Mouse (Mus musculus) midbrain, embryonic 15.5 days (tissue): Measurements from ENCODE around the gene Iars. TPM values are rescaled to one million over a fixed set of nuclear protein-coding genes. Genes with fewer than 3 reads are reported as not detected.

Source experiments
- ATAC-seq: fragments of 200-750 bp; cut with Nextera tagmentation; replicated peaks from 2 replicates; pipeline ENCODE4 v1.8.0; 2017; ENCODE audit warnings: moderate TSS enrichment
- H3K27ac ChIP-seq: fragments of 300-500 bp; sonication (generic); 2 replicates; pipeline ENCODE4 v1.5.1; 2015; ENCODE audit warnings: mild to moderate bottlenecking, inconsistent platforms
- H3K27me3 ChIP-seq: fragments of 300-500 bp; sonication (generic); replicated peaks from 2 replicates; pipeline ENCODE4 v1.6.1; 2015; ENCODE audit warnings: inconsistent platforms
- H3K36me3 ChIP-seq: fragments of 300-500 bp; sonication (generic); replicated peaks from 2 replicates; pipeline ENCODE4 v1.6.1; 2015; ENCODE audit warnings: inconsistent platforms
- H3K4me1 ChIP-seq: fragments of 300-500 bp; sonication (generic); 2 replicates; pipeline ENCODE4 v1.6.1; 2015; ENCODE audit warnings: inconsistent platforms
- H3K4me2 ChIP-seq: fragments of 300-500 bp; sonication (generic); 2 replicates; pipeline ENCODE4 v1.6.1; 2015; ENCODE audit warnings: inconsistent platforms, mild to moderate bottlenecking, moderate library complexity
- H3K4me3 ChIP-seq: fragments of 300-500 bp; sonication (generic); 2 replicates; pipeline ENCODE4 v1.5.1; 2015; ENCODE audit warnings: mild to moderate bottlenecking, inconsistent platforms
- H3K9ac ChIP-seq: fragments of 300-500 bp; sonication (generic); 2 replicates; pipeline ENCODE4 v1.6.1; 2015; ENCODE audit warnings: mild to moderate bottlenecking, inconsistent platforms
- H3K9me3 ChIP-seq: fragments of 300-500 bp; sonication (generic); 2 replicates; pipeline ENCODE4 v1.6.1; 2016; ENCODE audit warnings: inconsistent platforms
- WGBS: fragments of 180-500 bp; shearing (Covaris S2); methylation state at CpG from one replicate; pipeline ENCODE4 v1.1.7; 2015; ENCODE audit warnings: mixed read lengths; 5-methylcytosine and 5-hydroxymethylcytosine counted together
- polyA plus RNA-seq: library from polyadenylated mRNA; unstranded; fragments of >200 nt; fragmentation: Nextera tagmentation; extraction: Ambion mirVana; gene quantifications from 2 replicates; pipeline ENCODE4 v1.2.1, GENCODE M21; 2015

The Iars gene
- polyA plus RNA-seq, 1 experiment from 2014 or later: 50.4 TPM

DNA sequence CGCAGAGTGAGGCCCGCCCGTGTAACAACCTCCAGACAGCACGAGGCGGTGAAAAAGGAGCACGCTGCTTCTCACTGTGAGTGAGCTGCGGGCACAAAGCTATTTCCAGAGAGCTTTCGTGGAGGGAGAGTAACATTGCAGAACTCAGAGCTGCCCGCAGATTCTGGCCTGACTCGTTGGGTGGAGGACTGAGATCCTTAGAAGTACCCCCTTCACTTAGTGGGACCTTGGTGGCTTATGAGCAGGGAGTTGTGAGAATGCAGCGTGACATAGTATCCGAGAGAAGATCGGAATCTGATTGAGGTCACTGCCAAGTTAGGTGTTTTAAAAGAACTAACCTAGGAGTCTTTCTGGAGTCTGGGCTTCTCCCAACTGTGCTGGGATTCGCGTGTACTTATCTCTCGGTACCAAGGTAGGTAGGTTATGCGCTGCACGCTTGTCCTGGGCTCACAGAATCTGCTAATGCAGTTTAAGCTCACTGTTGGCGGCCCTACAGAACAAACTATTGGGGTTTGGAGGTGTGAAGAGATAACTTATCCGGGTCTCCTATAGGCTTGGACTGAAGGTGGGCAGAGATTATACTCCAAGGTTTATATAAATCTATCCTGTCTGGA lies 440 bp downstream of the Iars start:
- Histone ChIP-seq H3K9me3 (no peaks in the 10 kb centered on the region), H3K9ac (peak overlapping the region; percentile 86), H3K4me1 (peaks cover 24% of the 10 kb centered on the region), H3K27me3 (no peaks in the 10 kb centered on the region), H3K27ac (peak overlapping the region; percentile 77), H3K36me3 (peaks cover 2% of the 10 kb centered on the region; the same call in 1 of the 2 replicates), H3K4me3 (peak overlapping the region; percentile 93), H3K4me2 (peak overlapping the region; percentile 92)
- WGBS: under 1% methylated on average over 20 of the region's 20 CpGs
- ATAC-seq: peak; percentile 75

GRCm38 (mm10) chr13:49684266-49684665 lies 2.4 kb downstream of the Iars start:
- Histone ChIP-seq H3K36me3 (peaks cover 9% of the 10 kb centered on the region), H3K9me3 (no peaks in the 10 kb centered on the region), H3K27ac (no peak overlapping the region), H3K4me1 (peaks cover 24% of the 10 kb centered on the region), H3K27me3 (no peaks in the 10 kb centered on the region), H3K4me2 (no peak overlapping the region), H3K4me3 (no peak overlapping the region), H3K9ac (no peak overlapping the region)
- no peak for ATAC-seq
- WGBS: 58% methylated on average over 4 of the region's 4 CpGs

DNA sequence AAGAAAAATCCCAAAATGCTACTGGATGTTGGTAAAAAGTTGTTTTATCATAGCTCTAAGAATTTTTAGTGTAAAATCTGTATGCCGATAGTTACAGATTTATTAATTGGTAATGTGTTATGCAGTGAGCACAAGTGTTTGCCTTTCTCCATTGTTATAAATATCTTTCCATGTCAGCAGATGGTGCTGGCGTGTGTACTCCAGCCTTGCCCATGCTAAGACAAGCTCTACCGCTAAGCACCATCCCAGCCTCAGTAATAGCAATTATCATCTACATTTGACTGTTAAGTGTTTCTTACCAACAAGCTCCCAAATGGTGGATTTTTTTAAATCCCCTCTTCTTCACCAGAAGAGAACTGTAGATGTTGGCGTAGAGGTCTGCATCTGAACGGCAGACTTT lies 9.2 kb downstream of the Iars start:
- Histone ChIP-seq H3K36me3 (peaks cover 41% of the 10 kb centered on the region), H3K4me2 (no peak overlapping the region), H3K9ac (no peak overlapping the region), H3K27ac (no peak overlapping the region), H3K9me3 (no peaks in the 10 kb centered on the region), H3K27me3 (no peaks in the 10 kb centered on the region), H3K4me3 (no peak overlapping the region), H3K4me1 (no peaks in the 10 kb centered on the region)
- no peak for ATAC-seq
- 94% methylated on average over 5 of the region's 5 CpGs for WGBS

- Histone ChIP-seq H3K27me3 (no peaks in the 10 kb centered on the region), H3K9ac (no peak overlapping the region), H3K4me2 (no peak overlapping the region), H3K27ac (no peak overlapping the region), H3K36me3 (peaks cover 51% of the 10 kb centered on the region), H3K4me1 (no peaks in the 10 kb centered on the region), H3K4me3 (no peak overlapping the region), H3K9me3 (no peaks in the 10 kb centered on the region)
- WGBS: 90% methylated on average over 11 of the region's 11 CpGs
- no peak for ATAC-seq
These were observed 21.4 kb downstream of the Iars start for GRCm38 (mm10) chr13:49703216-49703779.

GRCm38 (mm10) chr13:49706032-49706690 lies 24.3 kb downstream of the Iars start:
- no peaks in the 10 kb centered on the region for H3K9me3 ChIP-seq
- no peak overlapping the region for H3K27ac ChIP-seq
- H3K4me1 ChIP-seq: no peaks in the 10 kb centered on the region
- H3K27me3 ChIP-seq: no peaks in the 10 kb centered on the region
- H3K4me2 ChIP-seq: no peak overlapping the region
- 62% methylated on average over 3 of the region's 3 CpGs for WGBS
- H3K36me3 ChIP-seq: peaks cover 63% of the 10 kb centered on the region
- no peak for ATAC-seq
- no peak overlapping the region for H3K4me3 ChIP-seq
- H3K9ac ChIP-seq: no peak overlapping the region

GRCm38 (mm10) chr13:49708311-49708710 lies 26.4 kb downstream of the Iars start:
- ATAC-seq: no peak
- H3K27ac ChIP-seq: no peak overlapping the region
- no peak overlapping the region for H3K4me3 ChIP-seq
- peaks cover 66% of the 10 kb centered on the region for H3K36me3 ChIP-seq
- 93% methylated on average over 8 of the region's 8 CpGs for WGBS
- H3K4me2 ChIP-seq: no peak overlapping the region
- H3K27me3 ChIP-seq: no peaks in the 10 kb centered on the region
- no peaks in the 10 kb centered on the region for H3K4me1 ChIP-seq
- H3K9ac ChIP-seq: no peak overlapping the region
- H3K9me3 ChIP-seq: no peaks in the 10 kb centered on the region

DNA sequence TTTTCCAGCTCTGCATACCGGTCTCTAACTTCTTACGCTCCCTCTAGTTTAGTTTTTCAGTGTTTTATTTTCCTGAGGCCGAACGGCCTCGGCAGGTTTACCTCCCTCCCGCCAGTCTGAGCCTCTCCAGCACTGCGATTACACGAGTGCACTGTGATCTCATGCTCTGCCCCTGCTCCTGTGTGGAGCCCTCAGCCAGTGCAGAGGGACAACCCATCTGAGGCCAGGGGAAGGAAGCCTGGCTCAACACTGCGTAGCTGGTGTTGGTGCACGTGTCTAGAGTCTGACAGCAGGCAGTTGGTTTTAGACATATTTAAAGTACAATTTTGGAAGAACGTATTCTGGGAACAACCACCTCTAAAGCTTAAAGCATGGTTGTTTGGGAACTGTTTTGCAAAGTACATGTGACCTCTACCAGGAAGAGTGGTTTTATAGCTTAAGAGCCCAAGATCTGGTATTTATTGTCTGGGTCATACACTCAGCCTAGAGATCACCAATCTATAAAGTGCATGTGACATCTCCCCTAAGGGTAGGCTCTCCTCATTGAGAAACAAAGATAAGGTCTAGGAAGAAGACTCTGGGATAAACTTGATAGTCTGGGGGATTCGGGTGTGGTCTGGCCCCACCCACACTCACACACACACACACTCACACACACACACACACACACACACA lies 30.3 kb downstream of the Iars start:
- ATAC-seq: no peak
- peaks cover 82% of the 10 kb centered on the region for H3K36me3 ChIP-seq
- 96% methylated on average over 12 of the region's 12 CpGs for WGBS

GRCm38 (mm10) chr13:49719310-49719709 lies 37.4 kb downstream of the Iars start:
- H3K4me2 ChIP-seq: no peak overlapping the region
- H3K36me3 ChIP-seq: peaks cover 86% of the 10 kb centered on the region
- no peak overlapping the region for H3K4me3 ChIP-seq
- no peak for ATAC-seq
- H3K27ac ChIP-seq: no peak overlapping the region
- WGBS: 83% methylated on average over 3 of the region's 3 CpGs
- no peak overlapping the region for H3K9ac ChIP-seq
- no peaks in the 10 kb centered on the region for H3K4me1 ChIP-seq
- no peaks in the 10 kb centered on the region for H3K27me3 ChIP-seq
- H3K9me3 ChIP-seq: no peaks in the 10 kb centered on the region

More for the DNA sequence above, 30.3 kb downstream of the Iars start:
- no peaks in the 10 kb centered on the region for H3K4me1 ChIP-seq
- H3K9me3 ChIP-seq: no peaks in the 10 kb centered on the region
- H3K4me2 ChIP-seq: no peak overlapping the region
- no peaks in the 10 kb centered on the region for H3K27me3 ChIP-seq
- H3K4me3 ChIP-seq: no peak overlapping the region
- no peak overlapping the region for H3K9ac ChIP-seq
- H3K27ac ChIP-seq: no peak overlapping the region

GRCm38 (mm10) chr13:49736430-49736829 lies 54.5 kb downstream of the Iars start:
- H3K27me3 ChIP-seq: no peaks in the 10 kb centered on the region
- no peak overlapping the region for H3K9ac ChIP-seq
- ATAC-seq: no peak
- no peak overlapping the region for H3K4me2 ChIP-seq
- peaks cover 41% of the 10 kb centered on the region for H3K36me3 ChIP-seq
- H3K9me3 ChIP-seq: no peaks in the 10 kb centered on the region
- no peaks in the 10 kb centered on the region for H3K4me1 ChIP-seq
- H3K4me3 ChIP-seq: no peak overlapping the region
- no peak overlapping the region for H3K27ac ChIP-seq
- 92% methylated on average over 2 of the region's 2 CpGs for WGBS

- no peak for ATAC-seq
These were observed 56.1 kb downstream of the Iars start for GRCm38 (mm10) chr13:49738011-49738410.

DNA sequence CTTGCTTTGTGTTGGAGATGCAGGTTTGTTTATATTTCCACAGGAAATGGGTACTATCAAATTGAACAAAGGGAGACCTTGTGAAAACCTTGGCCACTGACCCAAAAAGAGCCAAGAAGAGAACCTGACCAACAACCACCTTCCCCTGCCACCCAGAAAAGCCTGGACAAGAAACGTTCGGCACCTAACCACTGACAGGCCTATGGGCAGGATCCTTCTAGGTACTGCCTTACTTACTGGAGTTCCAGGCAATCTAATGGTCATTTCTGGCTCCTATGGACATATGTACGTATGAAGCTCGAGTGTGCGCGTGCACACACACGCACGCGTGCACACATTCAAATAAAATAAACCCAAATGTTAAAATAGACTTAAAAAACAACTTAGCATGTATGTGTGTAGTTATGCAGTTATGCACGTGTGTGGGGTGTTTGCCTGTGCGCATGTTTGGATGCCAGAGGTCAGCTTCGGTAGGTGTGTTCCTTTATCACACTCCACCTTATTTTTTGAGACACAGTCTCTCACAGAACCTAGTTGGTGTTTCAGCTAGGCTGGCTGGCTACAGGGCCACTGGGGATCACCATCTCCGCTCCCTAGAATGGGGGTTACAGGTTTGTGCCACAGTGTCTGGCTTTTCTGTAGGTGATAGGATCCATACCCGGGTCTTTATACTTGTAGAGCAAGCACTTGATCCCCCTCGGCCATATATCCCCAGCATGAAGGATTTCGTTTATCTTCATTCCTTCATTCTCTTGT lies 59.6 kb downstream of the Iars start:
- no peak for ATAC-seq
- no peaks in the 10 kb centered on the region for H3K27me3 ChIP-seq
- WGBS: 95% methylated on average over 16 of the region's 16 CpGs

More at GRCm38 (mm10) chr13:49738011-49738410, 56.1 kb downstream of the Iars start:
- Histone ChIP-seq H3K27me3 (no peaks in the 10 kb centered on the region), H3K9ac (no peak overlapping the region), H3K27ac (no peak overlapping the region), H3K9me3 (no peaks in the 10 kb centered on the region), H3K4me3 (no peak overlapping the region), H3K36me3 (peaks cover 25% of the 10 kb centered on the region), H3K4me1 (no peaks in the 10 kb centered on the region), H3K4me2 (no peak overlapping the region)
- 89% methylated on average over 2 of the region's 2 CpGs for WGBS

DNA sequence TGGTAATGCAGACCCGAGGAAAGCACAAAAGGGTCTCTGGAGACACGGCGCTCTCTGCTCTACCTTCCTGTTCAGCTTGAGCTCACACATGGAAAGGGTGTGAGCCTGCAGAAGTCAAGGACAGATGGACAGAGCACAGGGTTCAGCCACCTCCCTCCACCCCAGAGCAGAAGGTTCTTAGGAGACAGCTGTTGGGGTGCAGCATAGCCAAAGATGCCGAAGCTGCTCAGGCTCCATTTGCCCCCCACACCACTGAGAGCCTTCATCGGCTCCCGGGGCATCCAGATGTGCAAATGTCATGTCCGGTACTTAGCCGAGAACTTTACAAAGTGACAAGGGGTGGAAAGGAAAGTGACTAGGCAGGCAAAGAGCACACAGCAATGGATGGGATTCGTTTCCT lies 74.7 kb downstream of the Iars start:
- Histone ChIP-seq H3K4me2 (no peak overlapping the region), H3K27me3 (no peaks in the 10 kb centered on the region), H3K9ac (no peak overlapping the region), H3K9me3 (no peaks in the 10 kb centered on the region), H3K36me3 (no peaks in the 10 kb centered on the region), H3K27ac (no peak overlapping the region), H3K4me3 (no peak overlapping the region), H3K4me1 (no peaks in the 10 kb centered on the region)
- ATAC-seq: no peak
- WGBS: 89% methylated on average over 9 of the region's 9 CpGs

More for the DNA sequence above, 59.6 kb downstream of the Iars start:
- Histone ChIP-seq H3K4me2 (no peak overlapping the region), H3K4me1 (no peaks in the 10 kb centered on the region), H3K9me3 (no peaks in the 10 kb centered on the region), H3K36me3 (no peaks in the 10 kb centered on the region), H3K27ac (no peak overlapping the region), H3K4me3 (no peak overlapping the region), H3K9ac (no peak overlapping the region)
